Mouse (Mus musculus): Measurements from ENCODE around the gene Pcsk6. TPM values are rescaled to one million over a fixed set of nuclear protein-coding genes. Genes with fewer than 3 reads are reported as not detected.
"Not testable (repeated sequence)": the region's sequence is repeated elsewhere in the genome, so short reads cannot be mapped to it uniquely, and the experiment has no call there.

Gene Pcsk6
- polyA plus RNA-seq, 1 experiment from 2014 or later: 0.87 TPM

- Histone ChIP-seq H3K9me3 (replicated peaks) (no peaks in the 10 kb centered on the region), H3K4me1 (no peaks in the 10 kb centered on the region), H3K4me3 (no peak overlapping the region), H3K36me3 (no peaks in the 10 kb centered on the region), H3K4me2 (no peak overlapping the region), H3K9ac (no peak overlapping the region), H3K27me3 (replicated peaks) (no peaks in the 10 kb centered on the region), H3K27ac (no peak overlapping the region; the same call in 1 of the 2 replicates)
- ATAC-seq: peak; percentile 53
- 39% methylated on average over 11 of the region's 11 CpGs for WGBS (ENCODE audit: insufficient replicate concordance)
Measured at GRCm38 (mm10) chr7:65914761-65915301, 53.3 kb downstream of the Pcsk6 start.

- no peak overlapping the region for H3K9ac ChIP-seq
Measured at GRCm38 (mm10) chr7:65915821-65916220, 54.3 kb downstream of the Pcsk6 start.

DNA sequence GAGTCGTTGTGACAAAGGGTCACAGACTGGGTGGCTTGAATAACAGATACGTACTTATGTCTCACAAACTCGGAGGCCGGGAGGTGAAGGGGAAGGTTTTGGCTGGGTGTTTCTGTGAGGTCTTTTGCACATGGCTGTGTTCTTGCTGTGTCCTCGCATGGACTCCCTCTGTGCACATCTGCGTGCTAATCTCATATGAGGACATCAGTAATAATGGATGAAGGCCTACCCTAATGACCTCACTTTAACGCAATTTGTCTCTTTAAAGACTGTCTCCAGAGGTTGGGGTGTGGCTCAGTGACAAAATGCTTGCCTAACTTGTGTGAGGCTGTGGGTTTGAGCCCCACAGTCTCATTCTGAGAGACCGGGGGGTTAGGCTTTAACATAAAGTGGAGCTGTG is 55.0 kb downstream of the Pcsk6 start:
- Histone ChIP-seq H3K9ac (no peak overlapping the region), H3K4me1 (no peaks in the 10 kb centered on the region), H3K9me3 (replicated peaks) (no peaks in the 10 kb centered on the region), H3K36me3 (no peaks in the 10 kb centered on the region), H3K27me3 (replicated peaks) (no peaks in the 10 kb centered on the region), H3K27ac (no peak overlapping the region), H3K4me2 (no peak overlapping the region), H3K4me3 (no peak overlapping the region)
- no peak for ATAC-seq
- 74% methylated on average over 8 of the region's 8 CpGs for WGBS (ENCODE audit: insufficient replicate concordance)

More at GRCm38 (mm10) chr7:65915821-65916220, 54.3 kb downstream of the Pcsk6 start:
- Histone ChIP-seq H3K9me3 (replicated peaks) (no peaks in the 10 kb centered on the region), H3K27ac (0 out of 2 replicates have a peak overlapping the region, but pooled peaks have one; percentile 56), H3K4me1 (no peaks in the 10 kb centered on the region), H3K4me2 (no peak overlapping the region), H3K36me3 (no peaks in the 10 kb centered on the region), H3K4me3 (no peak overlapping the region), H3K27me3 (replicated peaks) (no peaks in the 10 kb centered on the region)
- 69% methylated on average over 7 of the region's 7 CpGs for WGBS (ENCODE audit: insufficient replicate concordance)
- ATAC-seq: no peak

DNA sequence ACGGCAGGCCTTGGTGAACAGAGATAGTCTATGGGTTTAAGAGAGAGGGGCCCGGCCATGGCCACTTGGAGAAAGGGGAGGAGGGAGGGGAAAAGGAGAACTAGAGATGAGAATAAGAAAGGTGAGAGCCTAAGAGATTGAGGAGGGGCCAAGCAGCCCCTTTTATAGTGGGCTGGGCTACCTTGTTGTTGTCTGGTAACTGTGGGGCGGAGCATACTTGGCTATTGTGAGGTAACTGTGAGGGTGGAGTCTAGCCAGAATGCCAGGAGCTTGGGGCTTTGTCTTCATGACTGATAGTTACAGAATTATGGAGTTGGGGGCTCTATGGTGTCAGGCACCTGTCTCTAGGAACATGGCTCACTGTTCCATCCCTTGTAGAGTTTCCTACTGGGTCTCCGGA is 56.9 kb downstream of the Pcsk6 start:
- no peaks in the 10 kb centered on the region for H3K4me1 ChIP-seq
- H3K4me2 ChIP-seq: no peak overlapping the region
- H3K9me3 ChIP-seq (replicated peaks): no peaks in the 10 kb centered on the region
- no peak overlapping the region for H3K27ac ChIP-seq
- ATAC-seq: no peak
- no peak overlapping the region for H3K4me3 ChIP-seq
- H3K27me3 ChIP-seq (replicated peaks): no peaks in the 10 kb centered on the region
- H3K36me3 ChIP-seq: no peaks in the 10 kb centered on the region
- H3K9ac ChIP-seq: no peak overlapping the region
- WGBS (ENCODE audit: insufficient replicate concordance): 71% methylated on average over 4 of the region's 4 CpGs

DNA sequence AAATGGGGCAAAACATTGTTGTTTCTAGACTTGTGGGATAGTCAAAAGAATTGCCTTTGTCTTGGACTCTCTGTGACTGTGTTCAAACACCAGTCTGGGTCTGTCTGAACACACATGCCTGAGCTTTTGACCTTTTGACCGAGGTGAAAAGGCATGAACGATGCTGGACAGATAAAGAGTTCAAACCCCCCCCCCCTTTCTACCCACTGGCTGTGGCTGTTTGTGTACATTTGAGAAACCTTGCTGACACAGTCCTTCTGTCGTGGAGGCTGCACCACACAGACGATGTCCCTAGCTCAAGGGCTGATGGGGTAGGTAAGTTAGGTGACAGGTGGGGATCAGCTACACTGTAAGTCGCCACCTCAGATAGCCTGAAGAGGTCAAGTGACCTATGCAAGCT is 67.9 kb downstream of the Pcsk6 start:
- H3K4me1 ChIP-seq: 0 out of 2 replicates have a peak, but pooled peaks cover 7% of the 10 kb centered on the region
- 44% methylated on average over 5 of the region's 5 CpGs for WGBS (ENCODE audit: insufficient replicate concordance)
- H3K9ac ChIP-seq: no peak overlapping the region
- 0 out of 2 replicates have a peak, but pooled peaks cover 7% of the 10 kb centered on the region for H3K27me3 ChIP-seq (replicated peaks)
- H3K4me3 ChIP-seq: no peak overlapping the region
- H3K27ac ChIP-seq: no peak overlapping the region
- H3K4me2 ChIP-seq: no peak overlapping the region
- ATAC-seq: peak; percentile 52; the same call in 1 of the 2 replicates
- H3K9me3 ChIP-seq (replicated peaks): no peaks in the 10 kb centered on the region
- no peaks in the 10 kb centered on the region for H3K36me3 ChIP-seq

GRCm38 (mm10) chr7:65930478-65930877 is 68.9 kb downstream of the Pcsk6 start:
- Histone ChIP-seq H3K4me1 (0 out of 2 replicates have a peak, but pooled peaks cover 7% of the 10 kb centered on the region), H3K36me3 (no peaks in the 10 kb centered on the region), H3K4me3 (no peak overlapping the region), H3K27ac (no peak overlapping the region), H3K9ac (no peak overlapping the region), H3K4me2 (no peak overlapping the region), H3K9me3 (replicated peaks) (no peaks in the 10 kb centered on the region), H3K27me3 (replicated peaks) (0 out of 2 replicates have a peak, but pooled peaks cover 7% of the 10 kb centered on the region)
- 0 out of 2 replicates have a peak, but pooled peaks have one; percentile 39 for ATAC-seq
- 65% methylated on average over 11 of the region's 11 CpGs for WGBS (ENCODE audit: insufficient replicate concordance)

DNA sequence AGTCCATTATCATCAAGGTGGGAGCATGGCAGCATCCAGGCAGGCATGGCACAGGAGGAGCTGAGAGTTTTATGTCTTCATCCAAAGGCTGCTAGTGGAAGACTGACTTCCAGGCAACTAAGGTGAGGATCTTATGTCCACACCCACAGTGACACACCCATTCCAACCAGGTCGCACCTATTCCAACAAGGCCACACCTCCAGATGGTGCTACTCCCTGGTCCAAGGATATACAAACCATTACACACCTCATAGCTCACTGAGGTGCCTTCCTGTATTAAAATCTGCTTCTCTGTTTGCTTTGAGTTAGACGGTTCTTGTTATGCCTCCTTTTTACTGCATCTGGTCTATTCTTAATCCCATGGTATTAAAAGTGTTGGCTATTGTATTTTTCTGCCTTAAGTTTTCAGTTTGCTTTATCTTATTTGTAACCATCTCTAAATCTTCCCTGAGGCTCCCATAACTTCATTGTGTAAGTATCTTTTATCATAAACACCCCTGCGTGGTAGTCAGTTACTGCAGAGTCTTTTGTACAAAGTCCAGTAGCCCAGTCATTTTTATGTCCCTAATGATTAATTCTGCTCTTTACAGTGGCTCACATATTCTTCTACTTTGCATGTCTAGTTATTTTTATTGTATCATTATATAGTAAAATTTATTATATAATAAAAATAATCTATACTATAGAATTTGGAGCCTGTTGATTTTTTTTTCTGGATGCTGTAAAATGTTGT is 72.9 kb downstream of the Pcsk6 start:
- H3K9ac ChIP-seq; H3K27me3 ChIP-seq (replicated peaks); H3K27ac ChIP-seq; H3K9me3 ChIP-seq (replicated peaks); H3K4me3 ChIP-seq; H3K4me2 ChIP-seq; ATAC-seq; H3K36me3 ChIP-seq; H3K4me1 ChIP-seq: not testable (repeated sequence)
- WGBS (ENCODE audit: insufficient replicate concordance): 59% methylated on average over 3 of the region's 3 CpGs

- Histone ChIP-seq H3K4me1 (0 out of 2 replicates have a peak, but pooled peaks cover 3% of the 10 kb centered on the region), H3K27me3 (replicated peaks) (0 out of 2 replicates have a peak, but pooled peaks cover 4% of the 10 kb centered on the region), H3K9me3 (replicated peaks) (no peaks in the 10 kb centered on the region), H3K36me3 (no peaks in the 10 kb centered on the region), H3K4me2 (no peak overlapping the region), H3K9ac (no peak overlapping the region), H3K4me3 (no peak overlapping the region), H3K27ac (no peak overlapping the region)
- no peak for ATAC-seq
- WGBS (ENCODE audit: insufficient replicate concordance): 15% methylated on average over 1 of the region's 1 CpGs
Measured at GRCm38 (mm10) chr7:65935211-65935610, 73.7 kb downstream of the Pcsk6 start.

DNA sequence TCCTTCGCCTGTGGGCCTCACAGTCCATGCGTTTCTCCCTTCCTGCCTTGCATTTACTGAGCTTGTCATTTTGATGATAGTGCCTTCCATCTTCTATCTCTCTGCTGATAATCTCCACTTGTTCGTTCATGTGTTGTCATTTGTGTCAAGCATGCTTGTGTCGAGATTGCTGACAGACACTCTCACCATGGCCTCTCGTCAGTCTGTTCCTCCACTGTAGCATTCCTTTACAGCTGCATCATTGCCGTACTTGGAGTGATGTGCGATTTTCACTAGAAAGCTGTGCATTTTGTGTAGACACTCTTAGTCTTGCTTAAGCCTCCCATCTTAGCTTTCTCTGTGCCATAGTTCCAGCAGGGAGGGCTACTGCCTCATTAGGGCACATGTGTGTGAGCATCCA is 79.5 kb downstream of the Pcsk6 start:
- Histone ChIP-seq H3K4me3 (no peak overlapping the region), H3K36me3 (no peaks in the 10 kb centered on the region), H3K4me2 (no peak overlapping the region), H3K9me3 (replicated peaks) (no peaks in the 10 kb centered on the region), H3K27me3 (replicated peaks) (no peaks in the 10 kb centered on the region), H3K27ac (no peak overlapping the region), H3K9ac (no peak overlapping the region), H3K4me1 (peaks cover 7% of the 10 kb centered on the region)
- WGBS (ENCODE audit: insufficient replicate concordance): 60% methylated on average over 7 of the region's 7 CpGs
- ATAC-seq: no peak

DNA sequence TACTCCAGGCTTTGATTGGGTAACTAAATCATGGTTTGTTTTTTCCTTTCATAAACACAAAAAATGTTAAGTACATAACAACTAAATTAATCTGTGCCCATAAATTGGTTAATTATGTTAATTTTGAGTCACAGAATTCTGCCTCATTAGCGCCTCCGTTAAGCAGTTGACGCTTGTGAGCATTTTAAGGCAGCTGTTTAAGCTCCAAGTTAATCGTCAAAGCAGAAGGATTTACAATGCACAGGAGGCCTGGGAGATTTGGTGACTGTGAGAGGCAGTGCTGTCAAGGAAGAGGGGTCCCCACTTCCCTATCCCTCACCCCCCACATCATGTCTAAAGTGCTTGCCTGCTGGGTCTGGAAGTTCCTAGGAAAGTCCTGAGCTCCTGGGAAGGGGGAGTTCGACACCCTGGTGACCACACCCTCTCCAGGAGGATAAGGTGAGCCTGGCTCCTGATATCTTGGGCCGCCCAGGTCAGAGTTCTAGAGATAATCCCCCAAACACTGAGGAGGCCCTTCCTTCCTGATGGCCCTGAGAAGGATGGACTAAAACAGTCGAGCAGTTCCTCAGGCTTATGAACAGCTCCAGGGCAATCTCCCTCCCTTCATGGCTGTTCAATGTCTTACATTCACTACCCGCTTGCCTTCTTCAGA is 83.9 kb downstream of the Pcsk6 start:
- H3K27ac ChIP-seq: no peak overlapping the region
- WGBS (ENCODE audit: insufficient replicate concordance): 38% methylated on average over 8 of the region's 8 CpGs
- no peaks in the 10 kb centered on the region for H3K27me3 ChIP-seq (replicated peaks)
- H3K4me1 ChIP-seq: peaks cover 9% of the 10 kb centered on the region
- no peak for ATAC-seq
- H3K36me3 ChIP-seq: no peaks in the 10 kb centered on the region
- no peak overlapping the region for H3K9ac ChIP-seq
- H3K4me2 ChIP-seq: no peak overlapping the region
- no peak overlapping the region for H3K4me3 ChIP-seq
- H3K9me3 ChIP-seq (replicated peaks): no peaks in the 10 kb centered on the region

GRCm38 (mm10) chr7:65946397-65946796 is 84.9 kb downstream of the Pcsk6 start:
- H3K4me1 ChIP-seq: peaks cover 9% of the 10 kb centered on the region
- no peaks in the 10 kb centered on the region for H3K9me3 ChIP-seq (replicated peaks)
- 68% methylated on average over 7 of the region's 7 CpGs for WGBS (ENCODE audit: insufficient replicate concordance)
- H3K27me3 ChIP-seq (replicated peaks): no peaks in the 10 kb centered on the region
- H3K9ac ChIP-seq: no peak overlapping the region
- no peak overlapping the region for H3K27ac ChIP-seq
- no peak overlapping the region for H3K4me2 ChIP-seq
- no peak for ATAC-seq
- H3K4me3 ChIP-seq: no peak overlapping the region
- no peaks in the 10 kb centered on the region for H3K36me3 ChIP-seq

DNA sequence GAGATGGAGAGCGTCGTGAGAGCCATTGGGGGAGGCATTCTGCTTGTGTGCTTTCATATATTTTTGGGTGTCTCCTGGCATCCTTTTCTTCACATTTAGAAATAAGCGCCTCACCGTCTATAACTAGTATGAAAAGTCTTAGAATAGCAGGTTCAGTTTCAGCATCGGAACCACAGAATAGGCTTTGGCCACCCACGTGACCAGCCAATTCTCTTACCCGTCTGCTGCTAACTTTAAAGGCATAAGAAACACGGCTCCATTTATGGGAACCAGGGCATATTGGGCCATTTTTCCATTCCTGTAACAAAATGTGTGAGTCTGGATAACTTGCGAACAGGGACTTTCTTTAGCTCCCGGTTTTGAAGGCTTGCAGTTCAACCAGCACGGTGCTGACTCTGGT is 87.4 kb downstream of the Pcsk6 start:
- ATAC-seq: no peak
- Histone ChIP-seq H3K9ac (no peak overlapping the region), H3K4me3 (no peak overlapping the region), H3K9me3 (replicated peaks) (no peaks in the 10 kb centered on the region), H3K4me1 (peaks cover 9% of the 10 kb centered on the region), H3K27me3 (replicated peaks) (no peaks in the 10 kb centered on the region), H3K4me2 (no peak overlapping the region), H3K36me3 (no peaks in the 10 kb centered on the region), H3K27ac (no peak overlapping the region)
- WGBS (ENCODE audit: insufficient replicate concordance): 81% methylated on average over 11 of the region's 11 CpGs
